Mouse (Mus musculus) heart, postnatal 0 days (tissue): ENCODE measurements around the gene Efna2. TPM values are rescaled to one million over a fixed set of nuclear protein-coding genes. Genes with fewer than 3 reads are reported as not detected.

Experiments used
- ATAC-seq: fragments of 200-750 bp; cut with Nextera tagmentation; 2 replicates; pipeline ENCODE4 v1.8.0; 2017; ENCODE audit warnings: low read depth, moderate number of reproducible peaks, moderate library complexity; ENCODE audit not compliant: insufficient read depth
- DNase-seq: peaks from one replicate; pipeline ENCODE4 v3.0.0-alpha.2; 2016; ENCODE audit warnings: low spot score
- H3K27ac ChIP-seq: fragments of 300-500 bp; sonication (generic); 2 replicates; pipeline ENCODE4 v1.5.1; 2014; ENCODE audit warnings: low read depth, mild to moderate bottlenecking
- H3K27me3 ChIP-seq: fragments of 300-500 bp; sonication (generic); 2 replicates; pipeline ENCODE4 v1.6.1; 2014; ENCODE audit warnings: low read length, mixed read lengths; ENCODE audit not compliant: control insufficient read depth, insufficient read depth
- H3K36me3 ChIP-seq: fragments of 300-500 bp; sonication (generic); replicated peaks from 2 replicates; pipeline ENCODE4 v1.6.1; 2014; ENCODE audit warnings: low read length, mixed read lengths; ENCODE audit not compliant: control insufficient read depth, insufficient read depth
- H3K4me1 ChIP-seq: fragments of 300-500 bp; sonication (generic); 2 replicates; pipeline ENCODE4 v1.6.1; 2014; ENCODE audit warnings: antibody characterized with exemption; ENCODE audit not compliant: control insufficient read depth, insufficient read depth
- H3K4me2 ChIP-seq: fragments of 300-500 bp; sonication (generic); 2 replicates; pipeline ENCODE4 v1.6.1; 2014; ENCODE audit warnings: low read depth, mild to moderate bottlenecking, low read length, moderate library complexity
- H3K4me3 ChIP-seq: fragments of 300-500 bp; sonication (generic); 2 replicates; pipeline ENCODE4 v1.5.1; 2014; ENCODE audit warnings: low read depth, low read length
- H3K9ac ChIP-seq: fragments of 300-500 bp; sonication (generic); replicated peaks from 2 replicates; pipeline ENCODE4 v1.6.1; 2014; ENCODE audit warnings: low read depth, low read length, mixed read lengths
- H3K9me3 ChIP-seq: fragments of 300-500 bp; sonication (generic); replicated peaks from 2 replicates; pipeline ENCODE4 v1.6.1; 2016; ENCODE audit warnings: low read length; ENCODE audit not compliant: control insufficient read depth
- CTCF ChIP-seq: IDR thresholded peaks from 2 replicates; pipeline ENCODE4 v1.5.1; 2016; ENCODE audit warnings: antibody characterized with exemption, control low read depth, low read depth
- EP300 ChIP-seq: IDR thresholded peaks from 2 replicates; pipeline ENCODE4 v1.6.1; 2016; ENCODE audit warnings: antibody characterized with exemption, low read depth
- WGBS: fragments of 180-500 bp; shearing (Covaris S2); extraction: QIAGEN DNeasy Blood & Tissue Kit; methylation state at CpG from one replicate; pipeline ENCODE4 v1.1.7; 2014; 5-methylcytosine and 5-hydroxymethylcytosine counted together
- polyA plus RNA-seq: library from polyadenylated mRNA; unstranded; fragments of >200 nt; fragmentation: Nextera tagmentation; extraction: Ambion mirVana; gene quantifications from 2 replicates; pipeline ENCODE4 v1.2.1, GENCODE M21; 2015
- total RNA-seq: library from RNA; depleted of rRNA; stranded (reverse); fragments of >200 nt; gene quantifications from 2 replicates; pipeline ENCODE4 v1.2.3, GENCODE M21; 2014; ENCODE audit warnings: low replicate concordance

Efna2 gene
- total and polyA plus RNA-seq, 2 experiments from 2014 or later, result 2.4 to 3.3 TPM

DNA sequence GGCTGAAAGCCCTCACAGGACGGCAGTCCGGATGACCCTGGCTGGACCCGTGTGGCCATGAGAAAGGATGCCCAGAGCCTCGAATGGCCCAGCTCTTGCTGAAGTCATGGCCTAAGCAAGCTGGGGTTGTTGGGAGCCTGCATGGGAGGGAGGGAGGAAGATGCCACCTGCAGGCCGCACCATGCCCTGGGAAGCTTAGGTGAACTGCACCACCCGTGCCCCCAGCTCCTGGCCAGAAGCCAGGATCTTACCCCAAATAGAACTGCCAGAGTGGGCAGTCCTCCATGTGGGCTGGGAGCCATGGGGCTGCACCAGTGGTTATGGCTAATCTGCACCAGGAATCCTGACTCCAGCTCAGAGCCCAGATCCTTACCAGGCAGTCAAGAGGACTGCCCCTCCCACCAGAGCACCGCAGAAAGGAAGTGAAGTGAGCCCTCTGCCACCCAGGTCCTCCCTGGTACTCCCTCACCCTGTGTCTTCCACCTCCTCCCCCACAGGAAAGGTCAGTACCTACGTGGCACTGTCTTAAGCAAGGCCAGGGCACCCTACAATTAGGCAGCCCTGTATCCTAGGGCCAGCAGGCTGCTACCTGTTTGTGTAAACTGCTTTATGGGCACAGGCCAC, 45.9 kb upstream of the Efna2 start:
- peak; percentile 69 for ATAC-seq
- peaks cover 15% of the 10 kb centered on the region; the same call in 1 of the 2 replicates for H3K27me3 ChIP-seq
- DNase-seq, result peak; percentile 60
- H3K4me3 ChIP-seq, result no peak overlapping the region
- peaks cover 38% of the 10 kb centered on the region for H3K36me3 ChIP-seq
- WGBS, result 30% methylated on average over 8 of the region's 8 CpGs
- TF ChIP-seq CTCF, result peak; percentile 48
- TF ChIP-seq EP300, result 0 out of 2 replicates have a peak, but pooled peaks have one; percentile 43
- H3K9ac ChIP-seq, result no peak overlapping the region
- H3K9me3 ChIP-seq, result no peaks in the 10 kb centered on the region
- peak overlapping the region; percentile 4; the same call in 1 of the 2 replicates for H3K27ac ChIP-seq
- H3K4me2 ChIP-seq, result no peak overlapping the region
- H3K4me1 ChIP-seq, result peaks cover 13% of the 10 kb centered on the region

DNA sequence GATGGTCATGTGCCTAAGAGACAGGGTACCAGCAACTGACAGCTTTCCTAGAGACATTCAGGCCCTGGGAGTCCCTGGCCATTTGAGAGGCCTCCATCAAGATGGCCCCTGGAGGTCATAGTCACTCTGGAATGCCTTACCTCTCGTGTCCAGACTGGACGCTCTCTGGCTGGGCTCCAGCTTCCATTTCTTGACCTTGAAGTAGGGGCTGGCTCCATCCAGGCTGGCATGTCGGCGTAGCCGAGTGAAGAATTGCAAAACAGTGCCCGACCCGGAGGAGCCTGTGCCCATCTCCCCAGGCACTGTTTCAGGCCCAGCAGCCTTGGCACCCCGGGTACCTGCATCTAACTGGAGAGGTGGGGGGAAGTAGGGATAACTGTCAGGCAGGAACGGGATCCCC, 44.9 kb upstream of the Efna2 start:
- Histone ChIP-seq H3K27me3 (peaks cover 22% of the 10 kb centered on the region; the same call in 1 of the 2 replicates), H3K9ac (no peak overlapping the region), H3K36me3 (peaks cover 27% of the 10 kb centered on the region), H3K4me1 (peaks cover 21% of the 10 kb centered on the region), H3K27ac (no peak overlapping the region), H3K9me3 (no peaks in the 10 kb centered on the region), H3K4me3 (no peak overlapping the region), H3K4me2 (no peak overlapping the region)
- WGBS, result 82% methylated on average over 9 of the region's 9 CpGs
- TF ChIP-seq EP300 (no peak), CTCF (no peak)
- no peak for DNase-seq
- no peak for ATAC-seq

GRCm38 (mm10) chr10:80135161-80135560, 44.1 kb upstream of the Efna2 start:
- Histone ChIP-seq H3K9ac (no peak overlapping the region), H3K4me3 (no peak overlapping the region), H3K27me3 (peaks cover 22% of the 10 kb centered on the region; the same call in 1 of the 2 replicates), H3K4me1 (peaks cover 22% of the 10 kb centered on the region), H3K9me3 (no peaks in the 10 kb centered on the region), H3K36me3 (peaks cover 20% of the 10 kb centered on the region), H3K4me2 (no peak overlapping the region), H3K27ac (no peak overlapping the region)
- ATAC-seq, result no peak
- no peak for DNase-seq
- TF ChIP-seq EP300 (no peak), CTCF (no peak)
- 83% methylated on average over 10 of the region's 10 CpGs for WGBS

GRCm38 (mm10) chr10:80135641-80136040, 43.6 kb upstream of the Efna2 start:
- TF ChIP-seq CTCF, result no peak
- no peak for ATAC-seq
- 89% methylated on average over 1 of the region's 1 CpGs for WGBS
- Histone ChIP-seq H3K9ac (no peak overlapping the region), H3K4me1 (peaks cover 22% of the 10 kb centered on the region), H3K4me2 (no peak overlapping the region), H3K36me3 (peaks cover 15% of the 10 kb centered on the region), H3K9me3 (no peaks in the 10 kb centered on the region), H3K4me3 (no peak overlapping the region), H3K27ac (no peak overlapping the region), H3K27me3 (peaks cover 22% of the 10 kb centered on the region; the same call in 1 of the 2 replicates)
- no peak for DNase-seq

DNA sequence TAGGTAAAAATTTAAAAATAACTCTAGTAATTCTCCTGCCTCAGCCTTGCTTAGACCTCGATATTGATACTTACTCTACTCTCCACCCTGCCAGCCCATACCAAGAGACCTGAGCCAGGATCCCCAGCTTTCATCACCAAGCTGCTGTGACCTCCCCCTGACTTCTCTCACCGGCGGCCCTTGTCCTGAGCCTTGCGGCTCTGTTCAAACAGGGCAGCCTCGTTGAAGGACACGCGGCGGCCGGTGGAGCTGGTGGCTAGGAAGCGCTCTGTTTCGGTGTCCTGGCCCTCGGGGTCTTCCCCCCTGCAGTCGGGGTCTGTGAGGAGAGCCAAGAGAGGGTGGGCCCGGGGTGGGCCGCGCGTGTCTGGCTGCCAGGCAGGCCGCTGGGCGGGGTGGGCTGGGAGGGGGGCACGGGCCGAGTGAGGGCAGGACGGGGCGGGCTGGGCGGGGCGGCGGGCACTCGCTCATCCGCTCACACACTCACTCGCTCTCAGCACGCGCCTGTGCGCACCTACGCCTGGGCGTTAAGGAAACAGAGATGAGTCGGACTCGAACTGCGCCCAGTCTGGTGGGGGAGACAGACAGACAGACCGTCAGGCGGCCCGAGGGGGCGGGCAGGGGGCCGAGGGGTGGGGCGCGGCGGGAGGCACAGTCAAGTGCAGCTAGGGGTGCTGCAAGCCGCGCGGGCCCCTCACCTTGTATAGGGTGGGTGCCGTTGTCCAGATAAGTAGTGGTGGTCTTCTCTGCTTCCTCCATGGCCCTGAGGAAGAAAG, 42.9 kb upstream of the Efna2 start:
- ATAC-seq (no peak), DNase-seq (no peak)
- Histone ChIP-seq H3K27ac (no peak overlapping the region), H3K27me3 (peaks cover 22% of the 10 kb centered on the region; the same call in 1 of the 2 replicates), H3K4me1 (peaks cover 22% of the 10 kb centered on the region), H3K4me2 (peak overlapping the region; percentile 99), H3K9me3 (no peaks in the 10 kb centered on the region), H3K9ac (no peak overlapping the region), H3K4me3 (peak overlapping the region; percentile 27; the same call in 1 of the 2 replicates), H3K36me3 (peaks cover 8% of the 10 kb centered on the region)
- TF ChIP-seq EP300, result no peak
- TF ChIP-seq CTCF, result no peak
- WGBS, result 24% methylated on average over 42 of the region's 49 CpGs
